Mouse (Mus musculus): ENCODE measurements around the gene Clec4e.

DNA sequence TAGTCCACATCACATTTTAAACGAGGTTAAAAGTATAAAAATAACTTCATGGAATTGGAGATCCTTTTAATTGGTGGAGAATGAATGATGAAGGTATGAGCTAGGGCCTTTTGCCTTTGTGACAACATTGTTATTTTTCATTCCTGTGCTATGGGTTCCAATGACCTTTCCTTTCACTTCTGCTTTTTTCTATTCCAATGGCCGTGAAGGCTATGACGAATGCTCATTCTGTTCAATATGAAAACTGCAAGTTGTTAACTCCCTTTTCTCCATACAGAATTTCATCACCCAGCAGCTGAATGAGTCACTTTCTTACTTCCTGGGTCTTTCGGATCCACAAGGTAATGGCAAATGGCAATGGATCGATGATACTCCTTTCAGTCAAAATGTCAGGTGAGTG lies 45.5 kb downstream of the Clec4e start:
- TF ChIP-seq POLR2A (IDR thresholded peaks at IDR 0.05; ENCODE audit: control insufficient read depth, extremely low read depth, insufficient read depth, low read length, poor library complexity) (no peak), CTCF (IDR thresholded peaks at IDR 0.05; ENCODE audit: borderline replicate concordance, control insufficient read depth, extremely low read depth, insufficient read depth, low read length, poor library complexity) (no peak)

Measured in thymus, adult 2 months (tissue).